Mouse (Mus musculus): ENCODE data around the gene Dnajb14. TPM values are rescaled to one million over a fixed set of nuclear protein-coding genes. Genes with fewer than 3 reads are reported as not detected.

Gene Dnajb14
- polyA plus RNA-seq (2015; fragmentation: Nextera tagmentation; extraction: Ambion mirVana), result 10.6 and 11.1 TPM in 2 replicates

DNA sequence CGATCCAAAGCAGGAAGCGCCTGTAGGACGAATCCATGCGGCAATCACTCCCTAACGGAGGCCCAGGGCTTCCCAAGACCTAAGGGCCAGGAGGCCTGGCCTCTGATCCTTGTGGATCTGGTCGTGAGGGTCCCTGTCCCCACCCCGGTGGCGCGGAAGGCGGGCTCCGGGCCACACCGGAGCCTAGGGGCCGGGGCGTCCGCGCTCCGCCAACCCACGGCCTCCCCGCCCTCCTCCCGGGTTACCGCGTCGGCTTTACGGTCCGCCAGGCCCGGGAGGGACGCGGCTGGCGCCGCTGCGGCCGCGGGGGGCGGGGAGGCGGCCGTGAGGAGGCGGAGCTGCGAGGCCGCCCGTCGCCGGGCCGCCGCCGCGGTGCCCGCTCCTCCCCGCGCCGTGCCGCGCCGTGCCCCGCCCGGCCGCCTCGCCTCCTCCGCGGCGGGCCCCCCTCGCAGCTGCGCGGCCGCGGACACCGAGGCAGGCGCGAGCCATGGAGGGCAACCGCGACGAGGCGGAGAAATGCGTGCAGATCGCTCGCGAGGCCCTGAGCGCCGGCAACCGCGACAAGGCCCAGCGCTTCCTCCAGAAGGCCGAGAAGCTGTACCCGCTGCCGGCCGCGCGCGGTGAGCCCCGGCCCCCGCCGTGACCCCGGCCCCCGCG, at the start of gene Dnajb14:
Gene Dnajb14 (plus strand): TSS at position 239 of the 657 bp plus-strand sequence.
- no peaks in the 10 kb centered on the region for H3K9me3 ChIP-seq (ENCODE audit: control insufficient read depth)
- H3K9ac ChIP-seq (ENCODE audit: low read depth, low read length), result peak within 1 kb of the TSS; percentile 95
- ATAC-seq, result peak; percentile 46
- H3K4me3 ChIP-seq (ENCODE audit: low read depth, low read length), result peak within 1 kb of the TSS; percentile 61
- no peaks in the 10 kb centered on the region for H3K36me3 ChIP-seq (ENCODE audit: control insufficient read depth, insufficient read depth)
- no peak for TF ChIP-seq CTCF (IDR thresholded peaks at IDR 0.05; ENCODE audit: low read depth)
- under 1% methylated on average over 50 of the region's 94 CpGs for WGBS
- H3K27me3 ChIP-seq (replicated peaks; ENCODE audit: control insufficient read depth, insufficient read depth, low read length), result no peaks in the 10 kb centered on the region
- H3K4me1 ChIP-seq (replicated peaks; ENCODE audit: control insufficient read depth, insufficient read depth, low read length), result no peaks in the 10 kb centered on the region
- peak within 1 kb of the TSS; percentile 98 for H3K27ac ChIP-seq (ENCODE audit: low read depth, low read length)
- H3K4me2 ChIP-seq (replicated peaks; ENCODE audit: low read depth), result peak within 1 kb of the TSS; percentile 78

DNA sequence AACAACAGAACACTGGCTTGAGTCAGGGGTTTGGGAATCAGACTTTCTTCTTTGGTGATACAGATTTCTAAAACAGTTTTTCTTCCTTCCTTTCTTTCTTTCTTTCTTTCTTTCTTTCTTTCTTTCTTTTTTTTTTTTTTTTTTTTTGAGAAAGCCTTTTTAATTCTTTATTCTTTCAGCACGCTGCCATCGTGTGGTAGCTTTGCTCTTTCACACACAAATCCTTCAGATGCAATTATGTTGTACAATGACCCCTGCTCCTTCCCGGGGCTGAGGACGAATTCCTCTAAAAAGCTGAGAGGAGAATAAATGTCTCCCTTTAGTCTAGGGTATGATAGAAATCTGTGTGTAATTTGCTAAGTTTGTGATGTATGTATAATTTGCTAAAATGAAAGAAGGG, 48.8 kb upstream of the Dnajb14 start:
- 30% methylated on average over 4 of the region's 4 CpGs for WGBS
- TF ChIP-seq CTCF (IDR thresholded peaks at IDR 0.05; ENCODE audit: low read depth), result peak; percentile 39
- Histone ChIP-seq H3K27me3 (replicated peaks; ENCODE audit: control insufficient read depth, insufficient read depth, low read length) (no peaks in the 10 kb centered on the region), H3K36me3 (ENCODE audit: control insufficient read depth, insufficient read depth) (no peaks in the 10 kb centered on the region), H3K9ac (ENCODE audit: low read depth, low read length) (no peak overlapping the region), H3K4me1 (replicated peaks; ENCODE audit: control insufficient read depth, insufficient read depth, low read length) (no peaks in the 10 kb centered on the region), H3K4me3 (ENCODE audit: low read depth, low read length) (no peak overlapping the region), H3K4me2 (replicated peaks; ENCODE audit: low read depth) (no peak overlapping the region), H3K9me3 (ENCODE audit: control insufficient read depth) (no peaks in the 10 kb centered on the region), H3K27ac (ENCODE audit: low read depth, low read length) (no peak overlapping the region)
- ATAC-seq, result no peak

DNA sequence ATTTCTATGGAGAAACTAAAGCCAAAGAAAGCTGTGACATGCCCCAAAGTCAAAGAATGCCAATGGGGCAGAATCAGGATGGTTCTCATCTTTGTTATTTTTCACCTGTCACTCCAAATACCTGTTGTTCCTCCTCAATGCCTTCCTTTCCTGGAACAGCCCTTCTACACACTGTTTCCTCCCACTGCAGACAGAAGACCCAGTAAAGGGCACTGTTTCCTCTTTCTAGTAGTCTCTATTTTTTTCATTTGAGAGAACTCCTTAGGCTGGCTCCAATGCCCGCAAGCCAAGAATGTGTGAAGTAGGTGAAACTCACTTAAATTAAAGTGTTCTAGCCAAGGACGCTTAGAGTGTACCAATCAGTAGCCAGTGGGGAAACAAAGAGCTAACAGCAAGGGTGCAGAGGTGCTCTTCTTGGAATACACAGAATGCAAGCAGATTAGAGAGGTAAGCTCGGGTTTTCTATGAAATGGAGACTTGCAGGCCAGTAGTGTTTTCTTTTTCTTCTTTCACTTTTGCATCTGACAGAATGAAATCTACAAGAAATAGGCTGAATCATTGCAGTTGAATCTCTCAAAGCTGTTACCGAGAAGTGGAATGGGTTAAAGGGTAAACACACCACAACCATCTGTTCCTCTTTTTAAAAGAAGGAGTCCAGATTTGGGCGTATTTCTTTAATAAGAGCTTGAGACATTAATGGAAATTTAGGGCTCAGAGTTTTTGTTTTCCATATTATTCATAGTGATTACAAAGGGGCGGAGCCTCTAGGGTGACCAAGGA, 46.6 kb upstream of the Dnajb14 start:
- no peaks in the 10 kb centered on the region for H3K4me1 ChIP-seq (replicated peaks; ENCODE audit: control insufficient read depth, insufficient read depth, low read length)
- H3K9me3 ChIP-seq (ENCODE audit: control insufficient read depth), result no peaks in the 10 kb centered on the region
- WGBS, result 77% methylated on average over 6 of the region's 6 CpGs
- no peak overlapping the region for H3K27ac ChIP-seq (ENCODE audit: low read depth, low read length)
- H3K36me3 ChIP-seq (ENCODE audit: control insufficient read depth, insufficient read depth), result no peaks in the 10 kb centered on the region
- no peak for TF ChIP-seq CTCF (IDR thresholded peaks at IDR 0.05; ENCODE audit: low read depth)
- no peak overlapping the region for H3K9ac ChIP-seq (ENCODE audit: low read depth, low read length)
- no peak for ATAC-seq
- H3K4me3 ChIP-seq (ENCODE audit: low read depth, low read length), result no peak overlapping the region
- H3K27me3 ChIP-seq (replicated peaks; ENCODE audit: control insufficient read depth, insufficient read depth, low read length), result no peaks in the 10 kb centered on the region
- no peak overlapping the region for H3K4me2 ChIP-seq (replicated peaks; ENCODE audit: low read depth)

DNA sequence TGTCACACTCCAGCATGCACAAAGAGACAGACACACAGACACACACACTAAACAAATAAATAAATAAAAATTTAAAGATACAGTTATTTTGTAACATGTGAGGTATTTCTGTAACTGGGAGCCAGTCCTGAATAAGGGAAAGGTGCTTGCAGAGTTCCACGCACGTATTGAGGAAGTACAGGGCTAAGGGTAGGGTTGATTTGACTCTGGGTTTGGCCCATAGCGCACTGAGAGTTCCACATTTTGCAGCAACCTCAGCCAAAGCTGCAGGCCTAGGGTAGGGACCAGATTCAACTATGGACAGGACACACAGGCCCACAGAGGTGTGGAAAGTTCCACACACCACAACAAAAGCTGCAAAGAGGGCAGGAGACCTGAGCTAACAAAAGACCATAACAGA, 44.2 kb upstream of the Dnajb14 start:
- TF ChIP-seq CTCF (IDR thresholded peaks at IDR 0.05; ENCODE audit: low read depth), result no peak
- no peak for ATAC-seq
- 90% methylated on average over 3 of the region's 3 CpGs for WGBS

DNA sequence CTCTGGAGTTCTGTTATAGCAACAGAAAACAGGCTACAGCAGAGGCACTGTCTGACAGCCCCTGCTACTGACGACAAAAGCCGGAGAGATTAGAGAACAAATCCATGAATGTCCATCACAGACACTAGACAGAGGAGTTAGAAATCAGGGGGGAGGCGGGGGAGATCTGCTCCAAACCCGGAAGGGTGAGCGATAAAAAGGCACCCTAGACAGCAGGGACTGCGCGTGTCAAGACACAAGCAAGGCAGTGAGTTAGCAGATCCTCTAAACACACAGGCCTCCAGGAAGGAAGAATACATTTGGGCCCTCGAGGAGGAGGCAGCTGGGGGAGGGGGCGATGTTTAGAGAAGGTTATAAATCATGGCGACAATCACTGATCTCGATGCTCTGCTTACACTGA, 39.8 kb upstream of the Dnajb14 start:
- ATAC-seq, result no peak
- no peaks in the 10 kb centered on the region for H3K9me3 ChIP-seq (ENCODE audit: control insufficient read depth)
- no peaks in the 10 kb centered on the region for H3K27me3 ChIP-seq (replicated peaks; ENCODE audit: control insufficient read depth, insufficient read depth, low read length)
- H3K36me3 ChIP-seq (ENCODE audit: control insufficient read depth, insufficient read depth), result no peaks in the 10 kb centered on the region
- no peak overlapping the region for H3K9ac ChIP-seq (ENCODE audit: low read depth, low read length)
- 17% methylated on average over 11 of the region's 11 CpGs for WGBS
- TF ChIP-seq CTCF (IDR thresholded peaks at IDR 0.05; ENCODE audit: low read depth), result no peak
- no peak overlapping the region for H3K4me3 ChIP-seq (ENCODE audit: low read depth, low read length)
- H3K4me1 ChIP-seq (replicated peaks; ENCODE audit: control insufficient read depth, insufficient read depth, low read length), result no peaks in the 10 kb centered on the region
- H3K27ac ChIP-seq (ENCODE audit: low read depth, low read length), result no peak overlapping the region
- H3K4me2 ChIP-seq (replicated peaks; ENCODE audit: low read depth), result no peak overlapping the region

More for the DNA sequence above, 44.2 kb upstream of the Dnajb14 start:
- Histone ChIP-seq H3K9me3 (ENCODE audit: control insufficient read depth) (no peaks in the 10 kb centered on the region), H3K4me3 (ENCODE audit: low read depth, low read length) (no peak overlapping the region), H3K27ac (ENCODE audit: low read depth, low read length) (no peak overlapping the region), H3K9ac (ENCODE audit: low read depth, low read length) (no peak overlapping the region), H3K4me2 (replicated peaks; ENCODE audit: low read depth) (no peak overlapping the region), H3K4me1 (replicated peaks; ENCODE audit: control insufficient read depth, insufficient read depth, low read length) (no peaks in the 10 kb centered on the region), H3K27me3 (replicated peaks; ENCODE audit: control insufficient read depth, insufficient read depth, low read length) (no peaks in the 10 kb centered on the region), H3K36me3 (ENCODE audit: control insufficient read depth, insufficient read depth) (no peaks in the 10 kb centered on the region)

DNA sequence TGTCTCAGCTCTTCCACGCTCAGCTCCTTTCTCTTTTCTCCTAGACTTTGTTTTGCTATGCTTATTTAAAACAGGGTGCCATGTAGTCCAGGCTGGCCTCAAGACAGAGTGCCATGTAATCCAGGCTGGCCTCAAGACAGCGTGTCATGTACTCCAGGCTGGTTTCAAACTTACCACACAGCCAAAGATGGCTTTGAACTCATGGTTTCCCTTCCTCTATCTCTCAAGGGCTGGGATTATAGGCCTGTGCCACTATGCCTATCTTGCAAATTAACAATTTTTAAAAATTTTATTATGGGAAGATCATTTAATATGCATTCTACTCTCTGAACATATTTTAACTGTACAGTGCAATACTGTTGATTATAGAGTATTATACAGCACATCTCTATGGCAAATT, 36.3 kb upstream of the Dnajb14 start:
- H3K27me3 ChIP-seq (replicated peaks; ENCODE audit: control insufficient read depth, insufficient read depth, low read length), result no peaks in the 10 kb centered on the region
- ATAC-seq, result no peak
- H3K4me3 ChIP-seq (ENCODE audit: low read depth, low read length), result no peak overlapping the region
- no peaks in the 10 kb centered on the region for H3K9me3 ChIP-seq (ENCODE audit: control insufficient read depth)
- no peaks in the 10 kb centered on the region for H3K36me3 ChIP-seq (ENCODE audit: control insufficient read depth, insufficient read depth)
- no peak overlapping the region for H3K27ac ChIP-seq (ENCODE audit: low read depth, low read length)
- H3K4me1 ChIP-seq (replicated peaks; ENCODE audit: control insufficient read depth, insufficient read depth, low read length), result no peaks in the 10 kb centered on the region
- no peak overlapping the region for H3K9ac ChIP-seq (ENCODE audit: low read depth, low read length)
- WGBS, result 87% methylated on average over 2 of the region's 2 CpGs
- TF ChIP-seq CTCF (IDR thresholded peaks at IDR 0.05; ENCODE audit: low read depth), result no peak
- no peak overlapping the region for H3K4me2 ChIP-seq (replicated peaks; ENCODE audit: low read depth)
